ENCODE assay signal across 16 mouse cellular contexts in the genomic region with DNA sequence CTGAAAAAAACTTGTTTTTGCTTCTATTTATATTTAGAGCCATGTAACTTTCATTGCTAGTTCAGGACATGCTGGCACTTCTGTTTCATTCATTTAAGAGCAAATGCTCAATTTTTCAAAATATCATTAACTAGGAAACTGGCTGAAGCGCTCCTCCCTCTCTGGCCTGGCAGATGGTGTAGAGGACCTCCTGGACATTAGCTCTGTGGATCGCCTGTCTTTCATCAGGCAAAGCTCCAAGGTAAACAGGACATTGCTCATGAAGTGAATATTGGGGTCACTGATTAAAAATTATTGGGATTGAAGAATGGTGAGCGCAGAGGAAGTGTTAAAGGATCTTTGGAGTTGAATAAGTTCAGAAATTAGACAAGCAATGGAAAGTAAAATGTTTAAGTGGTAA.
"Had no signal": no experiment of that assay in that cellular context is flagged by ENCODE, and none has a peak within 500 bp of the region (broad histone marks: within the 10 kb centered on the region; RNA-seq: fewer than 3 reads in every experiment).

No protein-coding gene starts in this region.

- H3K27ac ChIP-seq: kidney, postnatal 0 days; left cerebral cortex, adult 2 months; limb, embryonic 15.5 days; liver, embryonic 15.5 days; macrophage; midbrain, embryonic 12.5 days; neural tube, embryonic 13.5 days had no signal

- DNase-seq: kidney, adult 9 months; kidney, postnatal 4 days; lung, embryonic 14.5 days; lung, postnatal 10 days; retina, postnatal 1 day; right cerebral cortex, postnatal 4 days; spleen, adult 18-20 months; thymus, postnatal 36 days had no signal

- H3K36me3 ChIP-seq: limb, embryonic 15.5 days; liver, embryonic 15.5 days; midbrain, embryonic 12.5 days had no signal

- H3K9ac ChIP-seq: limb, embryonic 15.5 days; liver, embryonic 15.5 days; lung, embryonic 14.5 days; midbrain, embryonic 12.5 days; neural tube, embryonic 13.5 days had no signal

- H3K27me3 ChIP-seq: limb, embryonic 15.5 days; liver, embryonic 15.5 days; midbrain, embryonic 12.5 days; neural tube, embryonic 13.5 days had no signal

- H3K4me1 ChIP-seq: limb, embryonic 15.5 days; liver, embryonic 15.5 days; midbrain, embryonic 12.5 days; neural tube, embryonic 13.5 days had no signal

- ATAC-seq: midbrain, embryonic 16.5 days had no signal

- H3K9me3 ChIP-seq: limb, embryonic 15.5 days; liver, embryonic 15.5 days; midbrain, embryonic 12.5 days; neural tube, embryonic 13.5 days had no signal

- H3K4me3 ChIP-seq: left cerebral cortex, adult 2 months; limb, embryonic 15.5 days; liver, embryonic 15.5 days; midbrain, embryonic 12.5 days; neural tube, embryonic 13.5 days had no signal

- H3K4me2 ChIP-seq: limb, embryonic 15.5 days; liver, embryonic 15.5 days; lung, embryonic 14.5 days; midbrain, embryonic 12.5 days; neural tube, embryonic 13.5 days had no signal
